Mouse (Mus musculus): ENCODE measurements around the gene Ppp4r1.

Gene Ppp4r1

DNA sequence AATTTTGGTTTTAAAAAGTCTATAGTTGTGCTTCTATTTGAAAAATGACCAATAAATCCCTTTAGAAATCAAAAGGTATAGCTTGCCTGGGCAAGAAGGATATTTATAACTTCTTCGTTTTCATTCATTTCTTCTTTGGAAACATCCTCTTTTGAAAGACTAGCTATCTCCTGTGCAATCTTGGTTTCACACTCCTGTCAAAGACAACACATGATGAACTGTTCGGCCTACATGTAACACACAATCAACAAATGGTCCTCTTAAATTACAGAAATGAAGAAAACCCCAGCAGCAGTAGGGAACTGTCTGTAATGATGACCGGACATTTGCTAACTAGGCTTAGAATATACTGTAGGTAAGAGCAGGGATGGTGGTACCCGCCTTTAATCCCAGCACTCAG lies 71.6 kb downstream of the Ppp4r1 start:
- no peak for DNase-seq (ENCODE audit: low read depth, low spot score)

DNA sequence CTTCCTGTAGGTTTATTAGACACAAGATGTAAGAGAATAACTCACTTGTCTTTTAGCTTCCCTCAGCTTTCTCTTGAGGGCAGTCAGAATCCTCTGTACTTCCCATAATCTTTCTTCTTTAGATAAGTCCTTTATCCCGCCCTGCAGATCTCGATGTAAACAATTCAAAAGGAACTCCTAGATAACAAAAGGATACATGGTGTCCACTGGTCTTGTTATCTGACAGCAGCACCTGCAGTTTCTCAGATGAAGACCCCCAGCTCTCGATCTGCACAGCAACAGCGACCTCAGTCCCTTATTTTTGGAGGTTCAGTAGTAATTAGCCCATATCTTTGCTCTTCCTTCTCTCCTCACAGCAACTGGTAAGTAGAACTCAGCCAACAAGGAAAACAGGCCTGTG lies 75.2 kb downstream of the Ppp4r1 start:
- DNase-seq (ENCODE audit: low read depth, low spot score), result no peak

DNA sequence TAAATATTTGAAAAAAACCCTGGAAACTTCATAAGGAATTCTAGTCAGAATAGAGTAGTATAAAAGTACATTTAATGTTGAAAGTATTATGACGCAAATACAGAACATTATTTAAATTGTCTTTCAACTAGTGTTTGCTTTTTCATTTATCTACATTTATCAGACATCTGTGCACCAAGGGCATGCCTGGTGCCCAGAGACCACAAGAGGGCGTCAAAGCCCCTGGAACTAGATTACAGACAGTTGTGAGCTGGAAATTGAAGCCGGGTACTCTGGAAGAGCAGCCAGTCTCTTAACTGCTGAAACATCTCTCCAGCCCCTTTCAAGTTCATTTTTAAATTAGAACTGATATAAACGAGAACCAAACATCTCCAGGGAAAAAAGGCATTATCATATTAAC lies 80.2 kb downstream of the Ppp4r1 start:
- peak; percentile 50 for DNase-seq (ENCODE audit: low read depth, low spot score)

DNA sequence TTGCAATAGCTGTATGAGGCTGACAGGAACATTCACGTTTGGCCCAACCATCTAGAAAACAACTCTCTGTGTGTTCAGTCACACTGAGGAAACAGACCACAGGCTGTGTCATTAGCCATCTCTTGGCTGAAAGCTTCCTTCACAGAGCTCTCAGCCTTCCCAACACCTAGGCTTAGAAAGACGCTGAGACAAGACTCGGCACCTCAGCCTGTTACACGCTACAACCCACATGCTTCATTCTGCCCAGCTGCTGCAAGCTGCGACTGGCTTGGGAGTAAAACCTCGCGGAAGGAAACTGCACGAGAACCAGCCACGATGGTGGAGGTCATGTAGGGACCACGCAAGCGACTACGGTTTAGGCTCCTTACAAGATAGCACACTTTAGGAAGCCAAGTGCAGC lies 81.5 kb downstream of the Ppp4r1 start:
- DNase-seq (ENCODE audit: low read depth, low spot score), result no peak

GRCm38 (mm10) chr17:65864742-65865141 lies 82.4 kb downstream of the Ppp4r1 start:
- DNase-seq (ENCODE audit: low read depth, low spot score), result peak; percentile 71

- DNase-seq (ENCODE audit: low read depth, low spot score), result no peak
Measured at GRCm38 (mm10) chr17:65865265-65865664, 82.9 kb downstream of the Ppp4r1 start.

DNA sequence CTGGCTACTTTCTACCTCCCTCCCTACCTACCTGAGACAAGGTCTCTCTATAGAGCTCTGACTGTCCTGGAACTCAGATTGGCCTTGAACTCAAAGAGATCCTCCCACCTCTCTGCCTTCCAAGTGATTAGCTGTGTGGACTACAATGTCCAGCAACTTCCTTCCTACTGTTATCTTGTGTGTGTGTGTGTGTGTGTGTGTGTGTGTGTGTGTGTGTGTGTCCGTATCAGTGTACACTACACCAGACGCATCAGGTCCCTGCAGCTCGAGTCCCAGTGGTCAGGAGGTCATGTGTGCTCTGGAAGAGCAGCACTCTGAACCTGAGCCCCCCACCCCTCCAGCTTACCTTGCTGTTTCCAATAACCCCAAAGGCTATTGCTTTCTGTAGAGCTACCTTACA lies 83.8 kb downstream of the Ppp4r1 start:
- DNase-seq (ENCODE audit: low read depth, low spot score), result no peak

GRCm38 (mm10) chr17:65867996-65868395 lies 85.6 kb downstream of the Ppp4r1 start:
- no peak for DNase-seq (ENCODE audit: low read depth, low spot score)

DNA sequence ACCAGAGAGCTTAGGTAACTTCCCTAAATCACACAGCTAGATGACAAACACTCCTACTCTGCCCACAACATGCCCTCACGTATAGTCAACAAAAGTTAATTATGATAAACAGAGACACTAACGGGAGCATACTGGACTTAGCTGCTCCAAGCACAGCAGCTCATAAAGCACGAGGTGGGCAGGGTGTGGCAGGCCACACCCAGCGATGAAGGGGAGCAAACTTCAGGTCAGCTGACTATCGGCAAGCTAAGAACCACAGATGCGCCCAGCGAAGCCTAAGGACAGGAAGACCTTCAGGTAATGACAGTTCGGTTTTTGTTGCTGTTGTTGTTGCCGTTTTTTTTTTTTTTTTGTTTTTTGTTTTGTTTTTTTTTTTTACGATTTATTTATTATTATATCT lies 87.3 kb downstream of the Ppp4r1 start:
- DNase-seq (ENCODE audit: low read depth, low spot score), result no peak

DNA sequence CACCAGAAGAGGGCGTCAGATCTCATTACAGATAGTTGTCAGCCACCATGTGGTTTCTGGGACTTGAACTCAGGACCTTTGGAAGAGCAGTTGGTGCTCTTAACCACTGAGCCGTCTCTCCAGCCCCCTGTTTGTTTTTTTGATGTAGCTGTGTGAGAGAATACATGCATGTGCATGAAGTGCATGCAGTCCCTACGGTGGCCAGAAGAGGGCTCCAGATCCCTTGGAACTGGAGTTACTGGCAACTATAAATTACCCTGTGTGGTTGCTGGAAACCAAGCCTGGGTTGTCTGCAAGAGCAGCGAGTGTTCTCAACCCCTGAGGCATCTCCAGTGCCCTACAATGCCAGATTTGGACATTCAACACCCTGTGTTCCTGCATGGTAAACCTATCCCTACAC lies 87.8 kb downstream of the Ppp4r1 start:
- peak; percentile 89 for DNase-seq (ENCODE audit: low read depth, low spot score)

GRCm38 (mm10) chr17:65871641-65872041 lies 89.3 kb downstream of the Ppp4r1 start:
- no peak for DNase-seq (ENCODE audit: low read depth, low spot score)

- DNase-seq (ENCODE audit: low read depth, low spot score), result no peak
Measured at GRCm38 (mm10) chr17:65872051-65872450, 89.7 kb downstream of the Ppp4r1 start.

DNA sequence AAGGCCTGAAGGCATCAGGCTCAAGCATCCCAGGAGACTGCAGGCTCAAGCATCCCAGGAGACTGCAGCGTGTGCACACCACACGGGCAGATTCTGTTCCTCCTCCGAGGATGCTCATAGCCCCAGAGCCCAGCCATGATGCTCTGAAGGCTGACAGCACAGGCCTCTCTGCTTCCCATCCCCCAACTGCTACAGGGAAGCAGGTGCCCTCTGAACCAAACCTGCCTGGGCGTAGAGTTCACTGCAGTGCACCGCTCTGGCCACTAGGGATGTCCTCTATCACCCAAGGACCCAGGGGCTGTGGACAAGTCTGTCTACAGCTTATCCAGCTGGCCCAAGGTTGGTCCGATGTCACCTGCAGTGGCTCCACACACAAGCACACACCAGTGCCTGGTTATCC lies 90.3 kb downstream of the Ppp4r1 start:
- DNase-seq (ENCODE audit: low read depth, low spot score), result peak; percentile 56

DNA sequence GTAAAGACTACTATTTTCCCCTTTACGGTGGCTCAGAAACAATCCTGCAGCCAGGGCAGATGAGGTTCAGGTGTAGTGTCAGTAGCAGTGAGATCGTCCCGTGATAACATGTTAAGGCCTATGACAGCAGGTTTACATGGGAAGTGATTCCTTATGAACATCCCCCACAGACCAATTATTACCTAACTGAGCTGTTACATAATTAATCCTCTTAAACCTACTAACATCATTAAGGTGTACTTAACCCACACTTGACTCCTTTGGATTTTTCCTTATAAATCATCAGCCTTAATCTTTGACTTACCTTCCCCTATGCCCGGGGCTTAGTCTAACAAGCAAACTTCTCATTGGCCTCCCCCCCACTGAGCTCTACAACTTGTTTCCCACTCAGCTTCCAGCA lies 90.8 kb downstream of the Ppp4r1 start:
- DNase-seq (ENCODE audit: low read depth, low spot score), result no peak

GRCm38 (mm10) chr17:65873834-65874233 lies 91.5 kb downstream of the Ppp4r1 start:
- DNase-seq (ENCODE audit: low read depth, low spot score), result no peak

GRCm38 (mm10) chr17:65877026-65877425 lies 94.7 kb downstream of the Ppp4r1 start:
- no peak for DNase-seq (ENCODE audit: low read depth, low spot score)

DNA sequence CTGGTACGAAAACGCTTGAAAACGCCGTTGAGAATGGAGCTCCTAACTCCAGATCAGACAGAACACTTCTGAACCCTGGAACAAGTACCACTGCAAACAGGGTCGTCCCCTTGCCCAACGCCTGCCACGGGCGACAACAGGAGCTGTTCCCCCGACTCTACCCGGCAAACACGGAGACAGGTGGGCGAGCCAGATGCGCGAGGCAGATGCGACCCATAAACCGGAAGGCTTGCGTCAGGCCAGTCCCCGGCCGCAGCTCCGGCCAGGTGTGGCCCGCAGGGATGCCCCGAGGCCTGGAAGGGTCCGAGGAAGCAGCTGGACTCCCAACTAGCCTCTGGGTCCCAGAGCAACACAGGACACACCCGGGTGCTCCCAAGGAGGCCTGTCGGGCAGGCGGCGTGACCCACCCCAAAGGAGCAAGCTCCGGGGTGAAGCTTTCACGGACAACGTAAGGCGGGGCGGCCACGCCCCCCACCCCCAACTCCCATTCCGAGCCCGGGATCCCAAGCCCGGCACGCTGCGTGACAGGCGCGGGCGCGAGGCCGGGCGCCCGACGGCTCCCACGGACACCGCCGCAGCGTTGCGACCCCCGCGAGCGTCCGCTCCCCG lies 101.8 kb downstream of the Ppp4r1 start:
- peak; percentile 51 for DNase-seq (ENCODE audit: low read depth, low spot score)

- DNase-seq (ENCODE audit: low read depth, low spot score), result peak; percentile 99
Measured at GRCm38 (mm10) chr17:65884691-65885397, 102.5 kb downstream of the Ppp4r1 start.

DNA sequence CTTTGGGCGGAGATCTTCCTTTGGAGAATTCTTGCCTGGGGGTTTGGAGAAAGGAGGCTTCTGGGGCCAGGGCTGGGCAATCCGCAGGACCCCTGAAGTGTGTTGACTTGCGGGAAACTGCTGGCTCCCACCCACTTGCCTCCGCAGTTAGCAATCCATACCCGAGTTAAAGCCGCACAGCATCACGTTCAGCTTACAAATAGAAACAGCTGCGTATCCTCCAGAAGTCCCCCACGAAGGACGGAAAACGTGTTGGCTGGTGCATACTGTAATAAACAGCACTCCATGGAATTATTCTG lies 103.0 kb downstream of the Ppp4r1 start:
- DNase-seq (ENCODE audit: low read depth, low spot score), result no peak

GRCm38 (mm10) chr17:65885697-65886529 lies 103.5 kb downstream of the Ppp4r1 start, which contains the start of gene Ralbp1:
Ralbp1 (minus strand) TSS chr17:65885798.
- peak; percentile 41 for DNase-seq (ENCODE audit: low read depth, low spot score)

- DNase-seq (ENCODE audit: low read depth, low spot score), result no peak
Measured at GRCm38 (mm10) chr17:65886571-65886970, 104.2 kb downstream of the Ppp4r1 start.

DNA sequence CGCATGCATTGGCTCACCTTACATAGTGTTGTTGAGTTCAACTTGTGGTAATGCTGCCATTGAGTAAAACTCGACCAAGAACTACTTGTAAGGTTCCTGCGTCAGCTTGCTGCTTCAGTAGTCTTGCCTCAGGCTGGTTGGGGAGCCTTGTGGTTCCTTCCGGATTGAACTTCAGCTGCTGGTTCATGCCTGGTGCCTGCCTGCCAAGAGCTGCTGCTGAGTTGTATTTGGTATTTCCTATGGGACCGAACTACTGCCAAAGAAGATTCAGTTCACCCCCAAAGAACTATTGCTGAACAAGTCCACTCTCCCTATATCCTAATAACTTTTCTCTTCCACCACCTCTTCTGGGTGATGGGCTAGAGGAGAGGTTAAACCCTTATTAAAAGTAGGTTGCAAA lies 107.1 kb downstream of the Ppp4r1 start:
- DNase-seq (ENCODE audit: low read depth, low spot score), result no peak

All from mesoderm, embryonic 11.5 days (tissue).